Comparison of ENCODE assay signal across 13 mouse cellular contexts in genomic region chr11:85678666-85679065, GRCm38 (mm10).
DNase-seq lines count a peak whose midpoint lies in the region; ATAC-seq and TF ChIP-seq lines count a peak whose summit lies in the region.
"Had no signal": no experiment of that assay in that cellular context is flagged by ENCODE, and none has a peak within 500 bp of the region (broad histone marks: within the 10 kb centered on the region; RNA-seq: fewer than 3 reads in every experiment).

No protein-coding gene starts in this region.

- H3K9ac ChIP-seq in lung, embryonic 15.5 days: no peak overlapping the region
- no peak overlapping the region for H3K9ac ChIP-seq in hindbrain, postnatal 0 days (replicated peaks; ENCODE audit: low read length)
- H3K9ac ChIP-seq in intestine, postnatal 0 days (ENCODE audit: low read depth, low read length): no peak overlapping the region
- H3K9ac ChIP-seq: limb, embryonic 13.5 days had no signal

- TF ChIP-seq POLR2A in brain, embryonic 14.5 days (IDR thresholded peaks at IDR 0.05; ENCODE audit: borderline replicate concordance, extremely low read depth, insufficient read depth, insufficient read length, poor library complexity, severe bottlenecking): no peak

- TF ChIP-seq CTCF in brain, embryonic 14.5 days (IDR thresholded peaks at IDR 0.05; ENCODE audit: borderline replicate concordance, extremely low read depth, insufficient read depth, insufficient read length): no peak
- TF ChIP-seq CTCF in hindbrain, postnatal 0 days (IDR thresholded peaks at IDR 0.05; ENCODE audit: low read depth): no peak
- TF ChIP-seq CTCF in intestine, postnatal 0 days (IDR thresholded peaks at IDR 0.05; ENCODE audit: low read depth): no peak

- peak; percentile 6 to 23 for DNase-seq in frontal cortex, adult 2 months (ENCODE audit: extremely low spot score in 1 of 2, low spot score in 1 of 2)
- no peak for DNase-seq in frontal cortex, postnatal 25 days (ENCODE audit: low spot score in 2 of 2)
- no peak for DNase-seq in lung, postnatal 10 days
- peak; percentile 84 for DNase-seq in brain, embryonic 14.5 days (ENCODE audit: low read depth)
- DNase-seq in hindbrain, postnatal 0 days (ENCODE audit: low spot score): peak; percentile 58
- DNase-seq in gastrocnemius, adult 18-20 months (ENCODE audit: low spot score): no peak
- DNase-seq: adrenal gland, adult 2 months; lung, adult 2 months; right cerebral cortex, postnatal 14 days had no signal

- no peaks in the 10 kb centered on the region for H3K36me3 ChIP-seq in lung, embryonic 15.5 days
- H3K36me3 ChIP-seq in hindbrain, postnatal 0 days (ENCODE audit: insufficient read depth, low read length): no peaks in the 10 kb centered on the region
- H3K36me3 ChIP-seq in intestine, postnatal 0 days (ENCODE audit: control insufficient read depth, insufficient read depth): no peaks in the 10 kb centered on the region
- H3K36me3 ChIP-seq: heart, embryonic 10.5 days; limb, embryonic 13.5 days had no signal

- no peak overlapping the region for H3K4me3 ChIP-seq in lung, embryonic 15.5 days
- H3K4me3 ChIP-seq in hindbrain, postnatal 0 days (ENCODE audit: low read length): no peak overlapping the region
- H3K4me3 ChIP-seq in intestine, postnatal 0 days (ENCODE audit: low read depth, low read length): no peak overlapping the region
- H3K4me3 ChIP-seq: heart, embryonic 10.5 days; limb, embryonic 13.5 days had no signal

- H3K27ac ChIP-seq in lung, embryonic 15.5 days: peak overlapping the region; percentile 76
- no peak overlapping the region for H3K27ac ChIP-seq in hindbrain, postnatal 0 days
- no peak overlapping the region for H3K27ac ChIP-seq in intestine, postnatal 0 days (ENCODE audit: low read depth, low read length)
- H3K27ac ChIP-seq: heart, embryonic 10.5 days; limb, embryonic 13.5 days had no signal

- WGBS in lung, embryonic 15.5 days: 49% methylated on average over 5 of the region's 5 CpGs
- WGBS in hindbrain, postnatal 0 days: 36% methylated on average over 5 of the region's 5 CpGs
- WGBS in intestine, postnatal 0 days: 81% methylated on average over 5 of the region's 5 CpGs

- no peak for ATAC-seq in lung, embryonic 15.5 days (ENCODE audit: borderline replicate concordance, extremely low read depth, low FRiP score, low TSS enrichment)
- ATAC-seq in hindbrain, postnatal 0 days: peak; percentile 77
- ATAC-seq in intestine, postnatal 0 days: no peak

- H3K4me1 ChIP-seq in lung, embryonic 15.5 days: peaks cover 49% of the 10 kb centered on the region
- H3K4me1 ChIP-seq in hindbrain, postnatal 0 days (ENCODE audit: insufficient read depth, low read length): peaks cover 12% of the 10 kb centered on the region; the same call in 1 of the 2 replicates
- H3K4me1 ChIP-seq in intestine, postnatal 0 days (replicated peaks; ENCODE audit: control insufficient read depth, insufficient read depth, low read length): peaks cover 2% of the 10 kb centered on the region

- no peaks in the 10 kb centered on the region for H3K9me3 ChIP-seq in lung, embryonic 15.5 days
- no peaks in the 10 kb centered on the region for H3K9me3 ChIP-seq in hindbrain, postnatal 0 days (ENCODE audit: low read length)
- H3K9me3 ChIP-seq in intestine, postnatal 0 days (ENCODE audit: control insufficient read depth): no peaks in the 10 kb centered on the region
- H3K9me3 ChIP-seq: heart, embryonic 10.5 days; limb, embryonic 13.5 days had no signal

- H3K27me3 ChIP-seq in lung, embryonic 15.5 days: no peaks in the 10 kb centered on the region
- H3K27me3 ChIP-seq in hindbrain, postnatal 0 days (ENCODE audit: insufficient read depth, low read length): no peaks in the 10 kb centered on the region
- H3K27me3 ChIP-seq in intestine, postnatal 0 days (replicated peaks; ENCODE audit: control insufficient read depth, insufficient read depth, low read length): no peaks in the 10 kb centered on the region

- no peak overlapping the region for H3K4me2 ChIP-seq in lung, embryonic 15.5 days
- no peak overlapping the region for H3K4me2 ChIP-seq in hindbrain, postnatal 0 days (ENCODE audit: low read depth, low read length)
- H3K4me2 ChIP-seq in intestine, postnatal 0 days (replicated peaks; ENCODE audit: low read depth): no peak overlapping the region
- H3K4me2 ChIP-seq: limb, embryonic 13.5 days had no signal

Comparison
In these comparisons a context has a peak if more than half of its experiments do, and no peak if none do; other contexts are left out.
1. DNase-seq: peak in frontal cortex, adult 2 months (2 of 2), brain, embryonic 14.5 days (single experiment) and hindbrain, postnatal 0 days (single experiment); none in frontal cortex, postnatal 25 days (0 of 2), lung, postnatal 10 days (single experiment) and gastrocnemius, adult 18-20 months (single experiment).